Mouse (Mus musculus) CH12.LX (cell line): ENCODE measurements around the gene Kansl1l. TPM values are rescaled to one million over a fixed set of nuclear protein-coding genes. Genes with fewer than 3 reads are reported as not detected.

Experiments
- DNase-seq: peaks from one replicate; pipeline ENCODE4 v3.0.0-alpha.2; 2013; ENCODE audit errors: extremely low read depth
- H3K27ac ChIP-seq: 2 replicates; pipeline ENCODE4 v1.5.1; 2012; ENCODE audit warnings: low read depth, mild to moderate bottlenecking, control low read depth, moderate library complexity; ENCODE audit not compliant: insufficient read depth
- H3K27me3 ChIP-seq: replicated peaks from 2 replicates; pipeline ENCODE3; 2012; ENCODE audit warnings: inconsistent platforms
- H3K36me3 ChIP-seq, 2 experiments: replicated peaks in 1 of 2; 2 replicates each; pipeline versions ENCODE3 to v1.6.1; 2012; ENCODE audit warnings: inconsistent platforms in 1 of 2, low read length in 1 of 2, mild to moderate bottlenecking in 1 of 2, mixed read lengths in 1 of 2, moderate library complexity in 1 of 2; ENCODE audit not compliant: control insufficient read depth in 1 of 2, insufficient read depth in 1 of 2
- H3K4me1 ChIP-seq, 2 experiments: 2 replicates each; pipeline ENCODE4 v1.6.1; 2012; ENCODE audit warnings: inconsistent platforms in 1 of 2, moderate library complexity in 1 of 2; ENCODE audit not compliant: insufficient read depth in 2 of 2, control insufficient read depth in 1 of 2
- H3K4me2 ChIP-seq: 2 replicates; pipeline ENCODE4 v1.6.1; 2012; ENCODE audit warnings: low read depth, mild to moderate bottlenecking, control low read depth; ENCODE audit not compliant: poor library complexity, insufficient read depth, severe bottlenecking
- H3K4me3 ChIP-seq, 3 experiments: fragments of 150-350 bp in 1 of 3; sonication (generic) in 1 of 3; replicated peaks in 1 of 3; 2 replicates each; pipeline versions ENCODE3 to v1.5.1; 2011 to 2012; ENCODE audit warnings: low read depth in 2 of 3, low read length in 2 of 3, mild to moderate bottlenecking in 2 of 3, moderate library complexity in 2 of 3, control low read depth in 1 of 3, improper control_type of control experiment in 1 of 3, inconsistent platforms in 1 of 3, mixed read lengths in 1 of 3; ENCODE audit not compliant: poor library complexity in 1 of 3
- H3K79me2 ChIP-seq: replicated peaks from 2 replicates; pipeline ENCODE4 v1.6.1; 2012; ENCODE audit warnings: mild to moderate bottlenecking, moderate library complexity; ENCODE audit not compliant: control insufficient read depth, poor library complexity, insufficient read depth, severe bottlenecking; ENCODE audit errors: extremely low read depth
- H3K9ac ChIP-seq: 2 replicates; pipeline ENCODE4 v1.6.1; 2012; ENCODE audit warnings: low read depth, mild to moderate bottlenecking, control low read depth, moderate library complexity; ENCODE audit not compliant: insufficient read depth
- H3K9me3 ChIP-seq: replicated peaks from 2 replicates; pipeline ENCODE3; 2012; ENCODE audit warnings: low read length, inconsistent platforms, mixed read lengths
- CHD2 ChIP-seq: IDR thresholded peaks from 2 replicates; pipeline ENCODE4 v1.6.1; 2011; ENCODE audit warnings: low read length, improper control_type of control experiment
- CTCF ChIP-seq, 2 experiments: IDR thresholded peaks in 1 of 2; conservative IDR thresholded peaks in 1 of 2; 2 replicates each; pipeline ENCODE4 v1.5.1; 2011 to 2012; ENCODE audit warnings: low read depth in 2 of 2, low read length in 2 of 2, improper control_type of control experiment in 1 of 2, inconsistent platforms in 1 of 2, mild to moderate bottlenecking in 1 of 2, moderate library complexity in 1 of 2
- ELF1 ChIP-seq: IDR thresholded peaks from 2 replicates; pipeline ENCODE4 v1.6.1; 2014; ENCODE audit warnings: low read depth, mild to moderate bottlenecking, inconsistent platforms, low read length, improper control_type of control experiment
- ETS1 ChIP-seq: conservative IDR thresholded peaks from 2 replicates; pipeline ENCODE4 v1.6.1; 2012; ENCODE audit warnings: low read depth, mild to moderate bottlenecking, inconsistent platforms, low read length, improper control_type of control experiment, moderate library complexity
- GABPA ChIP-seq: IDR thresholded peaks from 2 replicates; pipeline ENCODE4 v1.6.1; 2012; ENCODE audit warnings: low read depth, low read length, improper control_type of control experiment, inconsistent platforms; ENCODE audit not compliant: insufficient replicate concordance
- IRF4 ChIP-seq: IDR thresholded peaks from 2 replicates; pipeline ENCODE4 v1.6.1; 2014; ENCODE audit warnings: low read depth, mild to moderate bottlenecking, inconsistent platforms, low read length, improper control_type of control experiment
- KAT2A ChIP-seq: IDR thresholded peaks from 2 replicates; pipeline ENCODE4 v1.6.1; 2012; ENCODE audit warnings: low read length, improper control_type of control experiment, inconsistent platforms; ENCODE audit not compliant: insufficient replicate concordance
- MAFK ChIP-seq: IDR thresholded peaks from 2 replicates; pipeline ENCODE4 v1.6.1; 2011; ENCODE audit warnings: low read length, improper control_type of control experiment; ENCODE audit not compliant: insufficient replicate concordance
- MAX ChIP-seq: IDR thresholded peaks from 2 replicates; pipeline ENCODE4 v1.6.1; 2011; ENCODE audit warnings: low read length, improper control_type of control experiment
- MAZ ChIP-seq: IDR thresholded peaks from 2 replicates; pipeline ENCODE4 v1.6.1; 2012; ENCODE audit warnings: low read depth, mild to moderate bottlenecking, inconsistent platforms, low read length, improper control_type of control experiment, moderate library complexity
- MXI1 ChIP-seq: IDR thresholded peaks from 2 replicates; pipeline ENCODE4 v1.6.1; 2011; ENCODE audit warnings: mild to moderate bottlenecking, low read depth, low read length, improper control_type of control experiment
- NELFE ChIP-seq: IDR thresholded peaks from 2 replicates; pipeline ENCODE4 v1.6.1; 2011; ENCODE audit warnings: low read depth, low read length, improper control_type of control experiment
- PAX5 ChIP-seq: IDR thresholded peaks from 2 replicates; pipeline ENCODE4 v1.6.1; 2012; ENCODE audit warnings: low read length, inconsistent platforms, mixed read lengths
- POLR2A ChIP-seq: IDR thresholded peaks from 2 replicates; pipeline ENCODE4 v1.6.1; 2011; ENCODE audit warnings: low read depth, mild to moderate bottlenecking, improper control_type of control experiment, low read length
- POLR2AphosphoS2 ChIP-seq: IDR thresholded peaks from 2 replicates; pipeline ENCODE4 v1.6.1; 2011; ENCODE audit warnings: low read depth, low read length, improper control_type of control experiment
- TCF12 ChIP-seq: IDR thresholded peaks from 2 replicates; pipeline ENCODE4 v1.6.1; 2014; ENCODE audit warnings: low read depth, mild to moderate bottlenecking, inconsistent platforms, low read length, improper control_type of control experiment
- UBTF ChIP-seq: IDR thresholded peaks from 2 replicates; pipeline ENCODE4 v1.6.1; 2012; ENCODE audit warnings: low read depth, mild to moderate bottlenecking, inconsistent platforms, low read length, improper control_type of control experiment, moderate library complexity
- ZC3H11A ChIP-seq: IDR thresholded peaks from 2 replicates; pipeline ENCODE4 v1.6.1; 2012; ENCODE audit warnings: low read depth, mild to moderate bottlenecking, inconsistent platforms, low read length, improper control_type of control experiment
- ZKSCAN1 ChIP-seq: IDR thresholded peaks from 2 replicates; pipeline ENCODE4 v1.6.1; 2012; ENCODE audit warnings: low read depth, inconsistent platforms, low read length, improper control_type of control experiment, borderline replicate concordance
- ZNF384 ChIP-seq: IDR thresholded peaks from 2 replicates; pipeline ENCODE4 v1.6.1; 2012; ENCODE audit warnings: low read depth, low read length, improper control_type of control experiment, inconsistent platforms
- dilution Hi-C: fragments of 300-500 bp; cut with MboI; formaldehyde crosslinking; loops from 2 replicates; pipeline ENCODE4 v1.14.3; 2020; ENCODE audit warnings: low sequenced_read_pairs; ENCODE audit not compliant: extremely low pct_unique_long_range_greater_than_20kb, extremely low pct_ligation_motif_present
- in situ Hi-C: fragments of 300-500 bp; cut with MboI; formaldehyde crosslinking; loops from 3 replicates; pipeline ENCODE4 v1.14.3; 2019; ENCODE audit warnings: low sequenced_read_pairs, low pct_ligation_motif_present, low pct_unique_long_range_greater_than_20kb, mixed read lengths
- polyA plus RNA-seq: library from polyadenylated mRNA; unstranded; fragments of >175 nt; gene quantifications from 2 replicates; pipeline ENCODE4 v1.2.1, GENCODE M21; 2012; ENCODE audit warnings: low read depth; ENCODE audit not compliant: insufficient read length
- total RNA-seq, 2 experiments: library from RNA; depleted of rRNA; stranded (reverse); fragments of 300-350 nt in 1 of 2; fragments of >200 nt in 1 of 2; gene quantifications; 2 replicates each; pipeline ENCODE4 v1.2.3; 2012 to 2014

The Kansl1l gene
- total and polyA plus RNA-seq, 3 experiments = 2.8 to 6.0 (median 3.5) TPM

GRCm38 (mm10) chr1:66814756-66815155 lies 2.6 kb downstream of the Kansl1l start:
- peaks cover 11% of the 10 kb centered on the region for H3K79me2 ChIP-seq
- H3K27me3 ChIP-seq = no peaks in the 10 kb centered on the region
- H3K4me3 ChIP-seq = peak overlapping the region; percentile 19 to 71 (median 37)
- H3K4me1 ChIP-seq = peaks cover 6 to 29% of the 10 kb centered on the region in 2 experiments; a peak in 3 of 4 replicates
- TF ChIP-seq TCF12 (no peak; the same call in 1 of the 2 replicates), POLR2A (no peak), MAX (0 out of 2 replicates have a peak, but pooled peaks have one; percentile 41), ELF1 (no peak), NELFE (no peak), IRF4 (no peak), UBTF (no peak), GABPA (no peak), PAX5 (no peak), ZNF384 (no peak), MXI1 (0 out of 2 replicates have a peak, but pooled peaks have one; percentile 52), CHD2 (no peak)
- H3K9ac ChIP-seq = peak overlapping the region; percentile 69
- H3K36me3 ChIP-seq = no peaks in the 10 kb centered on the region
- no peaks in the 10 kb centered on the region for H3K9me3 ChIP-seq
- peak overlapping the region; percentile 40 for H3K27ac ChIP-seq
- dilution Hi-C loops = no loop called here
- no peak for DNase-seq
- in situ Hi-C loops = no loop called here
- peak overlapping the region; percentile 88 for H3K4me2 ChIP-seq

- Histone ChIP-seq H3K27ac (no peak overlapping the region), H3K9ac (no peak overlapping the region), H3K4me1 (peaks cover 6 to 23% of the 10 kb centered on the region in 2 experiments; a peak in 3 of 4 replicates), H3K4me3 (no peak overlapping the region), H3K9me3 (peaks cover 2% of the 10 kb centered on the region), H3K27me3 (no peaks in the 10 kb centered on the region), H3K4me2 (no peak overlapping the region), H3K36me3 (no peaks in the 10 kb centered on the region), H3K79me2 (peaks cover 11% of the 10 kb centered on the region)
- in situ Hi-C loops = no loop called here
- TF ChIP-seq MAZ (no peak), CTCF (conservative IDR thresholded peaks at IDR 0.05 in 1 of 2, IDR thresholded peaks at IDR 0.05 in 1 of 2; ENCODE audit: low read depth in 2 of 2, low read length in 2 of 2) (peak in 1 of 2 experiments; percentile 23; a peak in 2 of 4 replicates)
- DNase-seq = no peak
- dilution Hi-C loops = no loop called here
Measured at GRCm38 (mm10) chr1:66813191-66813590, 4.2 kb downstream of the Kansl1l start.

DNA sequence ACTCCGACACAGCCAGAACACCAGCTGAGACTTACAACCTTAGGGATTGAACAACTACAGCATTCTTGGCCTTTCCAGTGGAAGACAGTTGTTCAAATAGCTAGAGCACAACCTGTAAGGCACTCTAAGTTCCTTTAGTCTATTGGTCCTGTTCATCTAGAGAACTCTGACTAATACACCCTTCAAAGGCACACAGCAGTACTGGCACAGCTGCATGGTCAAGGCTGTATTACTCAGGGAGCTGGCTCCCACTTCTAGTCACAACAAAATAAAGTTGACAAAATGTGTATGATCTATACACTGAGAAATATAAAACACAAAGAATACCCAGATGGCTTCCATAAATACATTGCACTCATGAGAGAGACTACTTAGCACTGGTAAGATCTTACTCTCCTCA lies 10.5 kb downstream of the Kansl1l start:
- no peaks in the 10 kb centered on the region for H3K27me3 ChIP-seq
- H3K4me2 ChIP-seq = no peak overlapping the region
- no peak for DNase-seq
- H3K9me3 ChIP-seq = peaks cover 2% of the 10 kb centered on the region
- peaks cover 3 to 23% of the 10 kb centered on the region in 2 experiments; a peak in 1 of 4 replicates for H3K4me1 ChIP-seq
- TF ChIP-seq MAFK (no peak), ZC3H11A (no peak), POLR2AphosphoS2 (no peak), GABPA (no peak), KAT2A (no peak), CTCF (conservative IDR thresholded peaks at IDR 0.05 in 1 of 2, IDR thresholded peaks at IDR 0.05 in 1 of 2; ENCODE audit: low read depth in 2 of 2, low read length in 2 of 2) (no peak), ETS1 (no peak), PAX5 (no peak), ELF1 (no peak), UBTF (no peak), ZKSCAN1 (no peak)
- TF ChIP-seq, all 38 proteins: peak for 0
- Histone ChIP-seq H3K36me3 (peaks cover 0 to 6% of the 10 kb centered on the region in 2 experiments), H3K79me2 (0 out of 2 replicates have a peak, but pooled peaks cover 2% of the 10 kb centered on the region), H3K9ac (no peak overlapping the region), H3K4me3 (no peak overlapping the region), H3K27ac (no peak overlapping the region)
- dilution Hi-C loops (no loop called here), in situ Hi-C loops (no loop called here)
